Mouse (Mus musculus): ENCODE results near the gene Adk.

DNA sequence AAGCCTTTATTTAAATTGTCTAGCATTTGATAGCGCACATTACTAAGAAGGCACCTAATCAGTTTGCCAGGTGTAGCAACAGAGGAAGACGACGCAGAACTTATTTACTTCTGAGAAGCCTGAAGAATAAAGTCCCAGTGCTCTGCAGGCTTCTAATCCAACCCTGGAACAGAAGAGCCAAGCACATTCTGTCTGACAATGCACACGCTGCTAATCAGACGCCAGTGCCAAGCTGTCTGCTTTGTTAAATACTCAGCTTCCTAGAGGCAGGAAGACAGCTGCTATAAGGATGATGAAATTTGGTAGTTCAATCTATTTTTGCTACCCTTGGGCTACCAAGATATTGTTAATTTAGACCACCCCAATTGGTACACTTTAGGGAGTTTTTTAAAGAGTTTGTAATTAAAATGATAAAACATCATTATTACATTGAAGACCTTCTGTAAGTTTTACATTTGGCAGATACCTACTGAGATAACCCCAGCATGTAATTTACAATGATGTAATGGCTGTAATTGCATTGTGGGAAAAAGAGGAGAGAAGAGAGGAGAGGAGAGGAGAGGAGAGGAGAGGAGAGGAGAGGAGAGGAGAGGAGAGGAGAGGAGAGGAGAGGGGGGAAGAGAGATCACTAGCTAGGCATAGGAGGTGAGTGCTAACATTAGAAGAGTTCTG lies 201.1 kb downstream of the Adk start:
- TF ChIP-seq CTCF (IDR thresholded peaks at IDR 0.05; ENCODE audit: borderline replicate concordance, insufficient read depth, low read depth, low read length) = no peak
- no peak for TF ChIP-seq POLR2A (IDR thresholded peaks at IDR 0.05; ENCODE audit: borderline replicate concordance, insufficient read depth, low read length)
